Mouse (Mus musculus) monocyte, adult 2 months (primary cell): Measurements from ENCODE around the gene Phlpp2.

Experiments
- DNase-seq, 2 experiments: peaks; one replicate each; pipeline ENCODE4 v3.0.0; 2022; ENCODE audit warnings: low spot score in 2 of 2, low read depth in 1 of 2

Gene Phlpp2

DNA sequence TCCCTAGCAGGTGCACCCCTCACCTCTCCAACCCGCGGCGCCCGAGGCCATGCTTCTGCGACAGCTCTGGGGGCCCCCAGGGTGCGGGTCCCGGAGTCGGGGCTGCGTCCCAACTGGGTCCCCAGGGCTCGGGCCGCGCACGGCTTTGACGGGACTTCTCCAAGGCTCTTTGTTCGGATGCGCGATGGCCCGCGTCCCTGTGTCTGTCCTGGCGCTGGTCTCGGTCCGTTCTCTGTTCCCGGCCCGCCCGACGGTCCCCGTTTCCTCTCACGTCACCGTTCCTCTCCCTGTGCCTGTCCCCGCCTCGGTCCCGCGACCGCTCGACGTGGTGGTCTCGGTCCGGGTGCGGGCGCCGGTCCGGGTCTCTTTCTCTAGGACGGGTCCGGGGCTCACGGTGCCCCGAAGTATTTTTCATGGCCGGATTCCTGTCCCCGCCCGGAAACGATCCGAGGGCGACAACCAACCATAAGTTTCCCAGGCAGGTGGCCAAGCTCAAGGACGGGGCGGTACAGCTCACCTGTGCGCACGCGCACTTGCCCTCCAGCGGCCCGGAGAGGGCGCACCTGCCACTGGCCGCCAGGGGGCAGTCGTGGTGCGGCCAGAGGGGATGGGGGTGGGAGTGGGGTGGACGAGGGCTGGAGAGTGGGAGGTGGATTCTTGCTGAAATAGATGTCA, 93.5 kb downstream of the Phlpp2 start, which contains the start of gene Marveld3:
Gene Marveld3 (minus strand): TSS at position 511 of the 675 bp plus-strand sequence.
- no peak for DNase-seq

DNA sequence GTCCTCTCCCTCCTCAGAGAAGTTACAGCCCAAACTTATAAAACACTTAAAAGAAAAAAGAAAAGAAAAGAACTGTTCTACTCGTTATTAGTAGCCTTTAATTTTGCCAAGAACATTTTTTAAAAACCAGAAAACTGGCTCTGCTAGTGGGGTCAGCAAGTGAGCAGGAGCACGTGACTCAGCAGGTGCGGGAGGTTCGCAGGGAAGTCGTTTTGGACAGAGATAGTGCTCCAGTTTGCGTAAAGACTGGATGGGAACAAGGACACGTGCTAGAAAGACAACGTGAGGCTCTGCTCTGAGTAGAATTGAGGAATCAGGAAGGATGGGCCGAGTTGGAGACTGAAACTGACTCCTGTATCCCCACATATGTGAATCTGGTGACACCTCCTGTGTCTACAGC, 94.6 kb downstream of the Phlpp2 start:
- no peak for DNase-seq

DNA sequence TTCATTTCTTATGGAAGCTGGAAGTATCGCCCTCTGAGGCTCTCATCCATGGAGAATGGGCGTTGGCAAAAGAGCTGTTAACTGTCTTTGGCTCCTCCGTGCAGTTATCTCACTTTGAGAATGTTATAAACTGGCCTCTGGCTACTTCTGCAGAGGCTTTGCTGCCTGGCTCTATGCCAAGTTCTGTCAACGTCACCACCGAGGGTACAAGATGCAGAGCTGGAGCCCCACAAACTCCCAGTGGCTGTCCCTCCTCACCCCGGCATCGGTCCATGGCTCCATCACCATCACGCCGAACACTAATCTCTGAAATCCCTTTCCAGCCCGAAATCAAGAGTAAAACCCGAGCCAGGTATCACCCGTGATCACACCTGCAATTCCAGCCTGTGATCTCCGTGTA, 95.1 kb downstream of the Phlpp2 start:
- DNase-seq: no peak

- no peak for DNase-seq
Observed at GRCm38 (mm10) chr8:109964106-109964505, 95.8 kb downstream of the Phlpp2 start.

GRCm38 (mm10) chr8:109968837-109969236, 100.5 kb downstream of the Phlpp2 start:
- DNase-seq: no peak

DNA sequence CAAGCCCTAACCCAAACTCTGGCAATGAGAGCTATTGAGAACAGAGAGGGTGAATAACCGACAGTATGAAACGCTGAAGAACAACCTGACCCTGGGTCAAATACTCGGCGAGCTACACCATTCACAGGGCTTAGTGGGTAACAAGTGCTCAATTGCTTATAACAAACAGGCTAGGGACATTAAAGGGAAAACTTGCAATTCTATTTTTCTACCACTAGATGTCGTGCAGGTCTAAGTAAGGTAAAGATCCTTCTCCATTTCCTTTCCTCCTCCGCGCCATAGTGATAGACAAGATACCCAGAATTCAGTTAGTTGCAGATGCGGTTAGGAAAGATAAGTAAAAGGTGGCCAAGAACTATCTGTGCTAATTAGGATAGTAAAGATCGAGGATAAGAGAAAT, 102.0 kb downstream of the Phlpp2 start:
- no peak for DNase-seq

- DNase-seq: no peak
Observed at GRCm38 (mm10) chr8:109972901-109973300, 104.6 kb downstream of the Phlpp2 start.

DNA sequence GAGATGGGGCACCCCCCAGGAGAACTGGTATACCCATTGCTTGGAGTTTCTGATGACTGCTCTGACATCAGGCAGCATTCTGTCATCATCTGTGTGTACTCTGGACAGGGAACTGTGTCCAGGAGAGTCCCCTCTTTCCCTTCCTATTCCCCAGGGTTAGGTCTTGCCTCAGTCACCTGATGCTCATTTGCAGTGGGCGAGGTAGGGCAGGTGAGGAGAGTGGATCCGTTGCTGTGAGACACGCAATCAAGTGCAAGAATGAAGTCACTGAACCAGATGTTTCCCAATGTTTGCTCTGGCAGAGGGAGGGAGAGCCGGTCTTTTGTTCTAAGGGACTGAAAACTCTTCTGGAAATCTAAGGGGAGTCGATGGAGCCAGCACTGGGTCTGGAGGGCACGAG, 111.0 kb downstream of the Phlpp2 start:
- no peak for DNase-seq

DNA sequence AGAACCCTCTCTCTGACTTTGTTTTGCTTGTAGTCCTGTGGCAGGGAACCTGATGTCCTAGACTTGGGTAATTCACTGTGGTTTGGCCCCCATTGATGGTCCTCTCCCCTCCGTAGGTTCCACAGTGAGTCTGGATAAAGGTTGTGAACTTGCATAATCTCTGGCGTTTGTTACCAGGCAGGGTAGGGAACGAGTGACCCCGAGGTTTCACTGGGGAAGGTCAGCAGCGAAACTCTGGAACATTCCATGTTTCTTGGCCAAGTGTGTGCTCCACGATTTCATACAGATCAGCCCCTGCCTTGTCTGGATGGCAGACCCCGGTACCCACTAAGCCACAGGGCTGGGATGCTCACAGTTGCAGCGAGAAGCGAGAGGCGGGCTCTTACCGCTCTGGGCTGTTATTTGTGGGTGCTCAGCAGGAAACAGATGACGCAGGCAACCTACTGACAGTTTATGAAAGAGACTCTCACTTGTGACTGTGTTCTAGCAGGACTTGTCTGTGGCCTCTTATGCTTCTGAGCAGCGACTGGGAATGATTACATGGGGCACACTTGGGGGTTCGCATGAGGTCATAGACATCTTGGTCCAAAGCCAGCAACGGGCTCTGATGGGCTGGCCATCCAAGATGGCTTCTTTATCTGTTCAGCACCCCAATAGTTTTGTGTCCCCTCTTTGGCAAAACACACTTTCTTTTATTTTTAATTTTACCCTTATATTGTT, 114.2 kb downstream of the Phlpp2 start:
- DNase-seq: no peak

GRCm38 (mm10) chr8:109983944-109984343, 115.6 kb downstream of the Phlpp2 start:
- no peak for DNase-seq

GRCm38 (mm10) chr8:109986384-109986783, 118.0 kb downstream of the Phlpp2 start:
- no peak for DNase-seq

DNA sequence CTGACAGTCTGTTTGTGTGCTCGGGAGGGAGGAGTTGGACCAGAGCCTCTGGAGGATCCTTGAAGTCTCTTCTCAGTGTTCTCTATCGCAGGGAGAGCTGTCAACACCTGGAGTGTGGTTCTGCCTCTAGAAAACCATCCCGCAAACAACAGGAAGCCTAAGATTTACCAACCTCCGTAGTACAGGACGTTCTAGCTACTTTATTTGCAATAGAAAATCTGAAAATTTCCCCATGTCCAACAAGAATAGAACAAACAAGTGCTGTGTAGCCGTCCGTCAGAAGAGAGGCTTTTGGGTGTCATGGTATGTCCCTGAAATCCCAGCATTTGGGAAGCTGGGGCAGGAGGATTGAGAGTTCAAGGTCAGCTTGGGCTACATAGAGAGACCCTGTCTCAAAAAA, 119.4 kb downstream of the Phlpp2 start:
- DNase-seq: no peak

DNA sequence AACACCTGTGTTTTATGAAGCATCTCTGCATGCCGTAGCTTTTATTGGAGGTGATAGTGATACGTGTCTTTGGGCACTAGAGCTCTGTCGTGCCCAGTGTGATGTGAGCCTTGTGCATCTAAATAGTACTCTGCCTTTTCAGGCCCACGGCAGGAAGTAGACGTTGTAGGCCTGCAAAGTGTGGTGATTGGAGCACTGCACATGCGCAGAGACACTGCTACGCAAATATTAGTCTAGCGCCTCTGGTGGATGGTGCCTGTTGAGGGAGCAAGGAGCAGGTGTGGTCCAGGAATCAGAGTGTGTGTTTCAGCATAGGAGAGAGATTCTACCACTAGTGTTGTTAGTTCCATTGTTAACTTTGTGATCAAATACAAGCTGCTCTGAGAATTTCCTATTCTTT, 120.8 kb downstream of the Phlpp2 start:
- DNase-seq: no peak

DNA sequence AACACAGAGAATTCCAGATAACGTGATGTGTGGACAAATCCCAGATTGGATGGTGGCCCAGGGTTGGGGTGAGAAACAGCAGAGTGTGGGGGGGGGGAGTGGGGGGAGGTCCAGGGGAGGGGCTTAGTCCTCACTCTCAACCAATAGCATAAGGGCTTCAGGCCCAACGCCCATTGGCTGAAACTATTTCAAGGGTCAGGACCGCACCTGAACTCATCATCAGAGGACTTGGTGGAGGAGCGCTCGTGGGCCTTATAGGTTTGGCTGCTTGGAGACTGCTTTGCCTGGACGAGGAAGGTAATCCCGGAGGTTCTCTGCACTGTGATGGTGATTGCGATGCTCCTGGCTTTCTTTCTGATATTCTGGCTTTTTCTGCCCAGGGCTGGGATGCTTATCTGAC, 121.9 kb downstream of the Phlpp2 start, which contains the start of gene Tat:
Gene Tat (plus strand): TSS at position 214 of the 400 bp plus-strand sequence.
- DNase-seq: no peak

DNA sequence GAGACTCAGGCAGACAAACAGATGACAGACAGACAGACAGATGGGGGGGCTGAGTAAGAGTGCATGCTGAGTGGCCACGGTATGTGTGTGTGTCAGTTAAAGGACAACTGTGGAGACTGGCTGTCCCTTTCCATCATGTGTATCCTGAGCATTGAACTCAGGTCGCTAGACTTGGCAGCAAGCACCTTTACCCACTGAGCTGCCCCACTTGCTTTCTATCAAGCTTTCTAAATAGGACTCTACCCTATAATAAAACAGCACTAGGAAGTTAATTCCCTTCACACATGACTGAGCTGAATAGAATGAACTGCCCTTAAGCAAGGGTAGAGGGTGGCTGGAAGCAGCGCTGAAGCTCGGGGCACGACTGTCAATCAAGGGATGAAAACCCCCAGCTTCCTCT, 123.8 kb downstream of the Phlpp2 start:
- DNase-seq: no peak

GRCm38 (mm10) chr8:109992951-109993350, 124.6 kb downstream of the Phlpp2 start:
- no peak for DNase-seq
